Comparison of ENCODE assay signal across 8 mouse cellular contexts in genomic region chr17:5977056-5977920, GRCm38 (mm10). TPM values are rescaled to one million over a fixed set of nuclear protein-coding genes. Genes with fewer than 3 reads are reported as not detected.
DNase-seq lines count a peak whose midpoint lies in the region; ATAC-seq and TF ChIP-seq lines count a peak whose summit lies in the region.

No protein-coding gene starts in this region.

- peak overlapping the region; percentile 61 for H3ac ChIP-seq in C2C12 (ENCODE audit: control insufficient read depth, insufficient read length, low read depth)

- H3K4me2 ChIP-seq in forebrain, embryonic 15.5 days (replicated peaks): no peak overlapping the region
- H3K4me2 ChIP-seq in forebrain, embryonic 12.5 days: no peak overlapping the region
- no peak overlapping the region for H3K4me2 ChIP-seq in midbrain, embryonic 13.5 days (replicated peaks)

- H3K27me3 ChIP-seq in forebrain, embryonic 10.5 days (ENCODE audit: poor library complexity, severe bottlenecking): peaks cover 7% of the 10 kb centered on the region; the same call in 1 of the 2 replicates
- H3K27me3 ChIP-seq in forebrain, embryonic 15.5 days: no peaks in the 10 kb centered on the region
- no peaks in the 10 kb centered on the region for H3K27me3 ChIP-seq in C2C12 (ENCODE audit: control insufficient read depth, insufficient read depth, insufficient read length)
- H3K27me3 ChIP-seq in forebrain, embryonic 12.5 days: peaks cover 8% of the 10 kb centered on the region; the same call in 1 of the 2 replicates
- no peaks in the 10 kb centered on the region for H3K27me3 ChIP-seq in midbrain, embryonic 13.5 days
- no peaks in the 10 kb centered on the region for H3K27me3 ChIP-seq in cerebellum, adult 2 months (ENCODE audit: control insufficient read depth, insufficient read depth, low read length)

- TF ChIP-seq POLR2A in cerebellum, adult 2 months (IDR thresholded peaks at IDR 0.05; ENCODE audit: borderline replicate concordance, insufficient read depth, low read length): no peak

- peaks cover 31% of the 10 kb centered on the region for H3K79me3 ChIP-seq in C2C12 (ENCODE audit: low read depth)

- no peak overlapping the region for H3K4me3 ChIP-seq in forebrain, embryonic 10.5 days
- H3K4me3 ChIP-seq in forebrain, embryonic 15.5 days: no peak overlapping the region
- H3K4me3 ChIP-seq in C2C12 (ENCODE audit: insufficient read depth, poor library complexity, severe bottlenecking): peak overlapping the region; percentile 27
- H3K4me3 ChIP-seq in forebrain, embryonic 12.5 days (replicated peaks): no peak overlapping the region
- H3K4me3 ChIP-seq in midbrain, embryonic 13.5 days (replicated peaks): no peak overlapping the region
- no peak overlapping the region for H3K4me3 ChIP-seq in cerebellum, adult 2 months (replicated peaks; ENCODE audit: insufficient read depth, low read depth, low read length)

- H3K79me2 ChIP-seq in C2C12 (ENCODE audit: control insufficient read depth, insufficient read depth): peaks cover 77% of the 10 kb centered on the region

- H3K4me1 ChIP-seq in forebrain, embryonic 10.5 days: peaks cover 38% of the 10 kb centered on the region
- peaks cover 21% of the 10 kb centered on the region for H3K4me1 ChIP-seq in forebrain, embryonic 15.5 days
- H3K4me1 ChIP-seq in forebrain, embryonic 12.5 days: peaks cover 22% of the 10 kb centered on the region
- peaks cover 8% of the 10 kb centered on the region for H3K4me1 ChIP-seq in midbrain, embryonic 13.5 days (replicated peaks)
- peaks cover 32% of the 10 kb centered on the region for H3K4me1 ChIP-seq in cerebellum, adult 2 months (ENCODE audit: control insufficient read depth, insufficient read depth, low read length)

- H3K27ac ChIP-seq in forebrain, embryonic 10.5 days: peak overlapping the region; percentile 56; the same call in 1 of the 2 replicates
- H3K27ac ChIP-seq in forebrain, embryonic 15.5 days (replicated peaks): no peak overlapping the region
- peak overlapping the region; percentile 36; the same call in 1 of the 2 replicates for H3K27ac ChIP-seq in forebrain, embryonic 12.5 days
- no peak overlapping the region for H3K27ac ChIP-seq in midbrain, embryonic 13.5 days
- no peak overlapping the region; the same call in 1 of the 2 replicates for H3K27ac ChIP-seq in cerebellum, adult 2 months (ENCODE audit: insufficient read depth, low read length)

- no peak for ATAC-seq in forebrain, embryonic 15.5 days (replicated peaks)
- ATAC-seq in forebrain, embryonic 12.5 days (ENCODE audit: low FRiP score): no peak
- peak; percentile 34; the same call in 1 of the 2 replicates for ATAC-seq in midbrain, embryonic 13.5 days

- no peaks in the 10 kb centered on the region for H3K9me3 ChIP-seq in forebrain, embryonic 10.5 days
- H3K9me3 ChIP-seq in forebrain, embryonic 15.5 days: no peaks in the 10 kb centered on the region
- H3K9me3 ChIP-seq in forebrain, embryonic 12.5 days: no peaks in the 10 kb centered on the region
- H3K9me3 ChIP-seq in midbrain, embryonic 13.5 days: no peaks in the 10 kb centered on the region

- DNase-seq in forebrain, embryonic 10.5 days (ENCODE audit: extremely low spot score, low spot score): no peak
- peak; percentile 78 for DNase-seq in induced T-regulatory cell, adult 2 months (ENCODE audit: low read depth)
- DNase-seq in cerebellum, adult 2 months: no peak
- no peak for DNase-seq in cerebellum, adult 9-10 months

- H3K36me3 ChIP-seq in forebrain, embryonic 10.5 days (replicated peaks): no peaks in the 10 kb centered on the region
- no peaks in the 10 kb centered on the region for H3K36me3 ChIP-seq in forebrain, embryonic 15.5 days
- H3K36me3 ChIP-seq in C2C12 (ENCODE audit: control insufficient read depth, insufficient read depth): peaks cover 11% of the 10 kb centered on the region
- no peaks in the 10 kb centered on the region for H3K36me3 ChIP-seq in forebrain, embryonic 12.5 days (replicated peaks)
- no peaks in the 10 kb centered on the region for H3K36me3 ChIP-seq in midbrain, embryonic 13.5 days

- no peak for TF ChIP-seq CTCF in C2C12 (IDR thresholded peaks at IDR 0.05; ENCODE audit: control insufficient read depth, insufficient read depth, insufficient read length)
- no peak for TF ChIP-seq CTCF in cerebellum, adult 2 months (IDR thresholded peaks at IDR 0.05; ENCODE audit: borderline replicate concordance, insufficient read depth, low read depth, low read length)

- 59% methylated on average over 16 of the region's 16 CpGs for WGBS in forebrain, embryonic 10.5 days
- WGBS in forebrain, embryonic 15.5 days: 54% methylated on average over 16 of the region's 16 CpGs
- WGBS in forebrain, embryonic 12.5 days: 55% methylated on average over 16 of the region's 16 CpGs
- 58% methylated on average over 16 of the region's 16 CpGs for WGBS in midbrain, embryonic 13.5 days
- 82% methylated on average over 16 of the region's 16 CpGs for WGBS in cerebellum, adult 2 months

- no peak overlapping the region for H3K9ac ChIP-seq in forebrain, embryonic 15.5 days (replicated peaks)
- H3K9ac ChIP-seq in forebrain, embryonic 12.5 days: no peak overlapping the region
- no peak overlapping the region for H3K9ac ChIP-seq in midbrain, embryonic 13.5 days (replicated peaks)

TF ChIP-seq in C2C12, 6 proteins besides CTCF, POLR2A, EP300 and RAD21:
- peak; percentile 24 for TF ChIP-seq USF1 (IDR thresholded peaks at IDR 0.05; ENCODE audit: low read depth)
- no peak for TF ChIP-seq MAX (IDR thresholded peaks at IDR 0.05)

RNA-seq across cellular contexts. Expression of gene Synj2, which starts 36.2 kb away (rescaled TPM):
- 0.90 and 1.1 TPM in 2 replicates for polyA plus RNA-seq in forebrain, embryonic 10.5 days (2016; fragmentation: Nextera tagmentation; extraction: Ambion mirVana)
- polyA plus RNA-seq in forebrain, embryonic 15.5 days (2015; fragmentation: Nextera tagmentation; extraction: Ambion mirVana): 0.81 and 1.4 TPM in 2 replicates
- polyA plus RNA-seq in C2C12 (2012; fragmentation: generic; extraction: Trizol): 30.9 TPM
- 0.96 and 1.1 TPM in 2 replicates for polyA plus RNA-seq in forebrain, embryonic 12.5 days (2016; fragmentation: Nextera tagmentation; extraction: Ambion mirVana)
- polyA plus RNA-seq in midbrain, embryonic 13.5 days (2015; fragmentation: Nextera tagmentation; extraction: Ambion mirVana): 0.28 and 0.36 TPM in 2 replicates
- 20.9 and 25.1 TPM in 2 replicates for polyA plus RNA-seq in cerebellum, adult 2 months (2012; rRNA removed)

Comparison
In these comparisons a context has a peak if more than half of its experiments do, and no peak if none do; other contexts are left out.
1. H3K27ac ChIP-seq: peak in forebrain, embryonic 10.5 days (single experiment) and forebrain, embryonic 12.5 days (single experiment); none in forebrain, embryonic 15.5 days (single experiment), midbrain, embryonic 13.5 days (single experiment) and cerebellum, adult 2 months (single experiment).